Mouse (Mus musculus): ENCODE measurements at regions not wholly inside any gene's neighbourhood (a gene's known extent, or its start where the extent isn't known, plus 50 kb on each side); places are given as distances from the start of the nearest gene placed in this dataset.
"Not testable (repeated sequence)": the region's sequence is repeated elsewhere in the genome, so short reads cannot be mapped to it uniquely, and the experiment has no call there.

DNA sequence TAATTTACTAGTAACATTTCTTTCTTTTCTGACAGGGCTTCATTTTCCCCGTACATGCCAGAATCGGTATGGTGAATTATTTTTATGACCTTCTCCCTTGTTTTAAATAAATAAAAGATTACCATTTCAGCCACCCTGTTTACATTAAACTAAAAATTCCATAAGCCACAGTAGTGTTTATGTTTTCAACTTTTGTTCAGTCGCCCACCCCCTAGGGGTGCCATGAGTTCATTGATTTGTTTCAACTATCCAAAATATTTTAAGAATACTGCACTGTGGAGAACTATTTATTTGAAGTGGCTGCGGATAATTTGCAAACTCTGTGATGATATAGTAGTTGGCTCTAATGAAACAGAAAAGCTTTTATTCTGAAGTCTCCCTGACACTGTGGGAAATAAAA lies 132.9 kb downstream of the Tfec start:
- H3K4me3 ChIP-seq (replicated peaks; ENCODE audit: low read length): no peak overlapping the region
- TF ChIP-seq POU5F1 (IDR thresholded peaks at IDR 0.05; ENCODE audit: borderline replicate concordance, low read length): no peak
- no peak for TF ChIP-seq NANOG (IDR thresholded peaks at IDR 0.05; ENCODE audit: borderline replicate concordance, low read length)
- H3K4me1 ChIP-seq (replicated peaks; ENCODE audit: low read depth, low read length): no peaks in the 10 kb centered on the region
- no peaks in the 10 kb centered on the region for H3K36me3 ChIP-seq (ENCODE audit: insufficient read depth, low read length)
- H3K27me3 ChIP-seq (ENCODE audit: insufficient read depth, low read length): no peaks in the 10 kb centered on the region
- no peaks in the 10 kb centered on the region for H3K9me3 ChIP-seq (ENCODE audit: low read length)

DNA sequence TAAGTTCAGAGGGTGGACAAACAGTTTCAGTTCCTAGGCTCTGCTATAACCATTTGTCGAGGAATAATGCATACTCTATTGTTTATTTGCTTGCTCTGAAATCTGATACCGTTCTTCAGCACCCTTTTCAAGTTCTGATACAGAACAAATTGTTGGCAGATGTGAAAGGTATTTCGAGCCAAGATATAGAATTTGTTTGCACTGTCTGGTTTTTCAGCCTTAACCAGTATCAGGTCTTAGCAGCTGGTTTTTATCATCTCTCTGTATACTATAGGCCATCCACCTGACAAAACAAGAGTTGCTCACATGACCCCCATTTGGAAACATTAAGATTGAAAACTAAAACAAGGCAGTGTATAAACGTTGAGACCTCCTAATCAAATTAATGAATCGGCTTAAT lies 133.5 kb downstream of the Tfec start:
- H3K4me1 ChIP-seq (replicated peaks; ENCODE audit: low read depth, low read length): no peaks in the 10 kb centered on the region
- H3K4me3 ChIP-seq (replicated peaks; ENCODE audit: low read length): no peak overlapping the region
- TF ChIP-seq NANOG (IDR thresholded peaks at IDR 0.05; ENCODE audit: borderline replicate concordance, low read length) (no peak), POU5F1 (IDR thresholded peaks at IDR 0.05; ENCODE audit: borderline replicate concordance, low read length) (no peak), CTCF (conservative IDR thresholded peaks at IDR 0.05; ENCODE audit: low read length) (no peak)
- no peaks in the 10 kb centered on the region for H3K36me3 ChIP-seq (ENCODE audit: insufficient read depth, low read length)
- H3K9me3 ChIP-seq (ENCODE audit: low read length): no peaks in the 10 kb centered on the region
- H3K27me3 ChIP-seq (ENCODE audit: insufficient read depth, low read length): no peaks in the 10 kb centered on the region

DNA sequence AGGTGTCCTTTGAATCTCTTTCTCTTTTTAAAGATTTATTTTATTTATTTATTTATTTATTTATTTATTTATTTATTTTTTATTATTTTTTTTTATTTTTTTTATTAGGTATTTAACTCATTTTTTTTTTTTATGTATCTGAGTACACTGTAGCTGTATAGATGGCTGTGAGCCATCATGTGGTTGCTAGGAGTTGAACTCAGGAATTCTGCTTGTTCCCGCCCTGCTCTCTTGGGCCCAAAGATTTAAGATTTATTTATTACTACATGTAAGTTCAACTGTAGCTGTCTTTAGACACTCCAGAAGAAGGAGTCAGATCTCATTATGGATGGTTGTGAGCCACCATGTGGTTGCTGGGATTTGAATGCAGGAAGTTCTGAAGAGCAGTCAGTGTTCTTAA lies 143.2 kb downstream of the Tfec start:
- not testable (repeated sequence) for H3K27me3 ChIP-seq (ENCODE audit: insufficient read depth, low read length); H3K4me1 ChIP-seq (replicated peaks; ENCODE audit: low read depth, low read length); H3K36me3 ChIP-seq (ENCODE audit: insufficient read depth, low read length); H3K4me3 ChIP-seq (replicated peaks; ENCODE audit: low read length); H3K9me3 ChIP-seq (ENCODE audit: low read length)

DNA sequence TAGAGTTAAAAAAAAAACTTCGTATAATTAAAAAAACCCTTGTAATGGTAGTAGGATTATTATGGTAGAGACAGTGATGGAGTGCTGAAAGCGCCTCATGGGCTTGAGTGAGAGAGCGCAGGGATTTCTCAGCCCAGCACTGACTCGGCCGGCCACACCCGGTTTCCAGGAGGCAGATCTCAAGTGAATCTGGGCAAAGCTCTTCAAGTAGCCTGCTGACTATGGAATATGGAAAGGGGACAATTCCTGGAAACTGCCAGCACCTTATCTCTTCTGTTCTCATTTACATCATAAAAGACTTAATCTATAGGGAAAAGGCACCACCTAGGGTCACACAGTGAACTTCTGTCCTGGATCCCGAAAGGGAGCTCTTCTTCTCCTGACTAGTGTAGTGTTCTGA lies 165.1 kb downstream of the Tfec start:
- no peak overlapping the region for H3K4me3 ChIP-seq (replicated peaks; ENCODE audit: low read length)
- H3K9me3 ChIP-seq (ENCODE audit: low read length): peaks cover 13% of the 10 kb centered on the region
- H3K27me3 ChIP-seq (ENCODE audit: insufficient read depth, low read length): no peaks in the 10 kb centered on the region
- H3K4me1 ChIP-seq (replicated peaks; ENCODE audit: low read depth, low read length): peaks cover 13% of the 10 kb centered on the region
- no peaks in the 10 kb centered on the region for H3K36me3 ChIP-seq (ENCODE audit: insufficient read depth, low read length)
- no peak for TF ChIP-seq POU5F1 (IDR thresholded peaks at IDR 0.05; ENCODE audit: borderline replicate concordance, low read length)
- TF ChIP-seq CTCF (conservative IDR thresholded peaks at IDR 0.05; ENCODE audit: low read length): no peak
- TF ChIP-seq NANOG (IDR thresholded peaks at IDR 0.05; ENCODE audit: borderline replicate concordance, low read length): no peak

DNA sequence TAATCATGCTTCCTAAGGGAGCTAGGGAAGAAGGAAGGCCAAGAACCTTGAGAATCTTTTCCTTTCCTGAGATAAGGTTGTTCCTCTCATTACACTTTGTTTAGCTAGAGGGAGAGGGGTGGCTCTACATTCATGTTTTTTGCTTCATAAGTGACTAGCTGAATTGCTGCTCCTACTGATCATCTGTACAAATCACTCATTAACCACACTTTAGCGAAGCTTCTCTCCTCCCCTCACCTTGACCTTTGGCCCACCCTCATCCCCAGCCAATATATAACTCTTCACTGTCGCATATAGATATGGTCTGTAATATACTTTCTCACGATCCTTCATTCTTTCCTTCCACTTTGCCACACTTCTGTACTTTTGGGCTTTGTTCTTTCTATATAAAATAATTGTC lies 166.1 kb downstream of the Tfec start:
- peaks cover 15% of the 10 kb centered on the region for H3K4me1 ChIP-seq (replicated peaks; ENCODE audit: low read depth, low read length)
- H3K36me3 ChIP-seq (ENCODE audit: insufficient read depth, low read length): no peaks in the 10 kb centered on the region
- no peak overlapping the region for H3K4me3 ChIP-seq (replicated peaks; ENCODE audit: low read length)
- no peaks in the 10 kb centered on the region for H3K27me3 ChIP-seq (ENCODE audit: insufficient read depth, low read length)
- TF ChIP-seq POU5F1 (IDR thresholded peaks at IDR 0.05; ENCODE audit: borderline replicate concordance, low read length): no peak
- TF ChIP-seq NANOG (IDR thresholded peaks at IDR 0.05; ENCODE audit: borderline replicate concordance, low read length): no peak
- TF ChIP-seq CTCF (conservative IDR thresholded peaks at IDR 0.05; ENCODE audit: low read length): no peak
- peaks cover 13% of the 10 kb centered on the region for H3K9me3 ChIP-seq (ENCODE audit: low read length)

DNA sequence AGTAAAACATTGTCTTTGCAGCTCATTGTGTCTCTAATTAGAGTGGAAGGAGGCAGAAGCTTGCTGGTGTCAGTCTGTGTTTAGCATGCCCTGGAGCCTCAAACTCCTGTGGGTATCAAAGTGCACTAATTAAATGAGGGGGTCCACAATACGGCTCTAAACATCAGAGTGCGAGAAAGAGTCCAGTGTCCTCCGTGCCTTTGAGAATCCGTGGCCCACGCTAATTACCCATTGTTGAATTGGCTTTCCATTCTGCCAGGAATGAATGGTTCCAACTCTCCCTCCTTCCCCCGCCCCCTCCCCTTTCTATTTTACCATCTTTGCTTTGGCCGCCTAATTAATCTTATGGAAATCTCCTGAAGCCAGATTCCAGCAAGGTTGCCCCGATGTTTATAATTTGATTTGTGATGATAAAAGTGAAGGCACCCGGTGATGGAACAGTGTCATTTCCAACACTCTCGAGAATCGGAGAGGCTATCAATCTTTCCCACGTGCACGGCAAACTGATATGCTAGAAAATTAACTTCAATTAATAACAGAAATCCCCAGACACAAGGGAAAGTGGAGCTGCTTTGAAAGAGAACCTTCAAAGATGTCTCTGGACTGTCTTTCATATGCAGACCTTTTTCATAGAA lies 170.9 kb downstream of the Tfec start:
- TF ChIP-seq POU5F1 (IDR thresholded peaks at IDR 0.05; ENCODE audit: borderline replicate concordance, low read length) (no peak), CTCF (conservative IDR thresholded peaks at IDR 0.05; ENCODE audit: low read length) (no peak)
- no peaks in the 10 kb centered on the region for H3K9me3 ChIP-seq (ENCODE audit: low read length)
- no peaks in the 10 kb centered on the region for H3K27me3 ChIP-seq (ENCODE audit: insufficient read depth, low read length)
- peaks cover 12% of the 10 kb centered on the region; the same call in 1 of the 2 replicates for H3K4me1 ChIP-seq (replicated peaks; ENCODE audit: low read depth, low read length)
- no peaks in the 10 kb centered on the region for H3K36me3 ChIP-seq (ENCODE audit: insufficient read depth, low read length)
- no peak overlapping the region for H3K4me3 ChIP-seq (replicated peaks; ENCODE audit: low read length)

DNA sequence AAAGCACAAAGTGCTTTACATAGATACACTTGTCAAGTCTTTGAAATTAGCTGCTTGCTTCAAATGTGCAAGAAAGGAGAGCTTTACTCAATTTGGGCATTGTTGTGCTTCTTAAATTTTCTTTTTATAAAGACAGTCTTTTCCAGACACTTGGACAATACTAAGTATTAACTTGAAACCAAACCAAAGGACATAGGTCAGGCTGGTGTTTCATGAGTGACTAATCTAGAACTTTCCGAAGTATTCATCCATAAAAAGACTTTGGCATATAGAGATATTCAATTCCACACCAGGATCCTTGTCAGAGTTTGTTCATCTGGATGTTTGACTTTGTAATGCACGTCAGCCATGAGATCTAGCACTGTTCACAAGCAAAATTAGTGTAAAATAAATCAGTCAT lies 173.0 kb downstream of the Tfec start:
- H3K4me1 ChIP-seq (replicated peaks; ENCODE audit: low read depth, low read length): 0 out of 2 replicates have a peak, but pooled peaks cover 4% of the 10 kb centered on the region

DNA sequence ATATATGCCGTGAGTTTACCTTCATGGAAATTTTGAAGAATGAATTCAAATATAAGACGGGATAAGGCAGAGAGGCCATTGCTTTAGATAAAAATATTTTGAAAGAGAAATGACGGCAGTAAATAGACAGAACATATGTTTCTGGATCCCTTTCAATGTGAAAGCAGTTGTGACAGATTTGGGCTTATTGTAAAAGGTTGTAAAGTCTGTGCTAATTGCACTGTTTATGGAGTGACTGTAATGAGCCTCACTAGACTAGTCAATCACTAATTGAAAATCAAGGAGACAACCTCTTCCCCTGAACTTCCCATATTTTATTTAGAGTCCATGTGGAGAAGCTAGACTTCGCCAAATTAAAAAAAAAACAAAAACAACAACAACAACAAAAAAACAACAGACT lies 193.7 kb downstream of the Tfec start:
- Histone ChIP-seq H3K36me3 (ENCODE audit: insufficient read depth, low read length) (no peaks in the 10 kb centered on the region), H3K27me3 (ENCODE audit: insufficient read depth, low read length) (no peaks in the 10 kb centered on the region), H3K4me3 (replicated peaks; ENCODE audit: low read length) (no peak overlapping the region), H3K4me1 (replicated peaks; ENCODE audit: low read depth, low read length) (no peaks in the 10 kb centered on the region), H3K9me3 (ENCODE audit: low read length) (no peaks in the 10 kb centered on the region)
- TF ChIP-seq CTCF (conservative IDR thresholded peaks at IDR 0.05; ENCODE audit: low read length) (no peak), NANOG (IDR thresholded peaks at IDR 0.05; ENCODE audit: borderline replicate concordance, low read length) (no peak), POU5F1 (IDR thresholded peaks at IDR 0.05; ENCODE audit: borderline replicate concordance, low read length) (no peak)

More for the DNA sequence above, 173.0 kb downstream of the Tfec start:
- no peaks in the 10 kb centered on the region for H3K9me3 ChIP-seq (ENCODE audit: low read length)
- H3K36me3 ChIP-seq (ENCODE audit: insufficient read depth, low read length): no peaks in the 10 kb centered on the region
- no peak for TF ChIP-seq NANOG (IDR thresholded peaks at IDR 0.05; ENCODE audit: borderline replicate concordance, low read length)
- TF ChIP-seq CTCF (conservative IDR thresholded peaks at IDR 0.05; ENCODE audit: low read length): no peak
- TF ChIP-seq POU5F1 (IDR thresholded peaks at IDR 0.05; ENCODE audit: borderline replicate concordance, low read length): no peak
- H3K27me3 ChIP-seq (ENCODE audit: insufficient read depth, low read length): no peaks in the 10 kb centered on the region
- H3K4me3 ChIP-seq (replicated peaks; ENCODE audit: low read length): no peak overlapping the region

DNA sequence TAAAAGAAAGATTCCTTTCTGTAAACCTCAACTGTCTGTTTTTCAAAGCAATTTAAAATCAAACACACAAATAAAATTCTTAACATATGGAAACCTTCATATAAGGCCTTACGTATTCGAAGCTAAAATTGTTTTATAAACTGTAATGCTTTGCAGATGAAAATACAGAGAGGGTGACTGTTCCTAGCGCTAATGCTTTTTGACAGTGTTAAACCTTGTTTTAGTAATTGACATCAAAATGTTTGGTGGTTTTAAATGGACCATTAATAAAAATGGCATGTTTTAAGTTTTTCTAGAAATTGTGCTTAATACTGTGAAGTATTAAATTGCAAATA lies 194.9 kb downstream of the Tfec start:
- no peaks in the 10 kb centered on the region for H3K9me3 ChIP-seq (ENCODE audit: low read length)
- H3K36me3 ChIP-seq (ENCODE audit: insufficient read depth, low read length): no peaks in the 10 kb centered on the region
- no peak for TF ChIP-seq NANOG (IDR thresholded peaks at IDR 0.05; ENCODE audit: borderline replicate concordance, low read length)
- no peak for TF ChIP-seq CTCF (conservative IDR thresholded peaks at IDR 0.05; ENCODE audit: low read length)
- TF ChIP-seq POU5F1 (IDR thresholded peaks at IDR 0.05; ENCODE audit: borderline replicate concordance, low read length): no peak
- no peaks in the 10 kb centered on the region for H3K4me1 ChIP-seq (replicated peaks; ENCODE audit: low read depth, low read length)
- no peak overlapping the region for H3K4me3 ChIP-seq (replicated peaks; ENCODE audit: low read length)
- H3K27me3 ChIP-seq (ENCODE audit: insufficient read depth, low read length): no peaks in the 10 kb centered on the region
